Mouse (Mus musculus) ES-Bruce4 (cell line): ENCODE measurements at regions not wholly inside any gene's neighbourhood (a gene's known extent, or its start where the extent isn't known, plus 50 kb on each side); places are given as distances from the start of the nearest gene placed in this dataset.
"Not testable (repeated sequence)": the region's sequence is repeated elsewhere in the genome, so short reads cannot be mapped to it uniquely, and the experiment has no call there.

Experiments
- CTCF ChIP-seq: IDR thresholded peaks from one replicate; pipeline ENCODE4 v1.8.1; 2011; ENCODE audit warnings: low read depth, low read length
- POLR2A ChIP-seq: IDR thresholded peaks from one replicate; pipeline ENCODE4 v1.8.1; 2011; ENCODE audit warnings: low read length; ENCODE audit not compliant: insufficient read depth

- TF ChIP-seq POLR2A, CTCF: not testable (repeated sequence)
These were observed 120.6 kb upstream of the Kctd3 start for GRCm38 (mm10) chr1:189128246-189128645.
